Mouse (Mus musculus) small intestine, adult 2 months (tissue): ENCODE results near the gene Olfr867.

Source experiments
- CTCF ChIP-seq: fragments of 200-500 bp; IDR thresholded peaks from 2 replicates; pipeline ENCODE4 v1.5.1; 2012; ENCODE audit warnings: low read depth, mild to moderate bottlenecking, control low read depth, inconsistent platforms, low read length, moderate library complexity, mixed read lengths; ENCODE audit not compliant: insufficient replicate concordance, insufficient read length; ENCODE audit errors: extremely low read depth
- POLR2A ChIP-seq: fragments of 200-500 bp; IDR thresholded peaks from 2 replicates; pipeline ENCODE4 v1.6.1; 2012; ENCODE audit warnings: low read depth, mild to moderate bottlenecking, control low read depth, inconsistent platforms, low read length, moderate library complexity

- TF ChIP-seq POLR2A = no peak
- TF ChIP-seq CTCF = no peak
These were observed 12.9 kb upstream of the Olfr867 start for GRCm38 (mm10) chr9:20070236-20070635.
